Mouse (Mus musculus) C2C12 (cell line): Measurements from ENCODE around the gene Plin4.

Experiments used
- CEBPB ChIP-seq: IDR thresholded peaks from one replicate; pipeline ENCODE4 v1.6.1; 2011; ENCODE audit warnings: low read depth, mild to moderate bottlenecking, control low read depth, moderate library complexity
- CTCF ChIP-seq: IDR thresholded peaks from one replicate; pipeline ENCODE4 v1.5.1; 2011; ENCODE audit not compliant: control insufficient read depth, insufficient read depth, insufficient read length
- MAX ChIP-seq: IDR thresholded peaks from one replicate; pipeline ENCODE4 v1.6.1; 2011; ENCODE audit warnings: mild to moderate bottlenecking, control low read depth
- MYOD1 ChIP-seq: IDR thresholded peaks from one replicate; pipeline ENCODE4 v1.6.1; 2011; ENCODE audit warnings: low read depth; ENCODE audit not compliant: control insufficient read depth, insufficient read length
- MYOG ChIP-seq: IDR thresholded peaks from one replicate; pipeline ENCODE4 v1.6.1; 2011; ENCODE audit not compliant: control insufficient read depth, insufficient read length; ENCODE audit errors: extremely low read depth
- USF1 ChIP-seq: IDR thresholded peaks from one replicate; pipeline ENCODE4 v1.6.1; 2011; ENCODE audit warnings: low read depth, mild to moderate bottlenecking, control low read depth, moderate library complexity

DNA sequence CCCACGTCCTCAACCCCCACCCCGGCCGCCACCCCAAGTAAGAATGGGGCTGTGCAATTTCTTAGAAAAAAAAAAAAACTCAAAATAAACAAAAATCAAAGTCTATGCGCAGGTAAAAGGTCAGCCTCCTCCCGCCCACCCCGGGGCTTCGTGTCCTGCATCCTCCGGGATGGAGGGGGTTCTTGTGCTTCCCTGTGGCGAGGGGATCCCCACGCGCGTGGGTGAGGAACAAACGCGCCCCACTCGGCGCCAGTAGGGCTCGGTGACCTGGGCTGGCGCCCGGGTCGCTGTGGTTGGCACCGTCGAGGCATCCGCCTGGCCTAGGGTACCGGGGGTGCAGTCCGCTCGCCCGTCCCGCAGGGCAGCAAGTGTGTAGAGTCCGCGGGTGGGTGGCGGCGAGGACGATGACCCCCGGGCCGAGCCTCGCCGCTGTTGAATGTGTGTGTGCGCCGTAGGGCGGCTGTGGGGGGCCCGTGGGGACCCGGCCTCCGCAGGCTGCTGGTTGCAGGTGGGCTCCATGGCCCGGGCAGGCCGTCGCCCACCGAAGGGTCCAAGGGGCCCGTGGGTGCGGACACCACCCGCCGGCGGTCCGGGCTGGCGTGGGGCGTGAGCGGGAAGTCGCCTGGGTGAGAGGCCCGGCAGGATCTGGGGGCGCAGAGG, 14.2 kb upstream of the Plin4 start:
- TF ChIP-seq MYOG (no peak), CTCF (no peak), MAX (no peak), USF1 (no peak), CEBPB (no peak), MYOD1 (no peak)
